Mouse (Mus musculus): Measurements from ENCODE around the gene Ripply3. TPM values are rescaled to one million over a fixed set of nuclear protein-coding genes. Genes with fewer than 3 reads are reported as not detected.
A peak's percentile ranks its signal among the peaks of the same experiment; 100 is the strongest.
"Not testable (repeated sequence)": the region's sequence is repeated elsewhere in the genome, so short reads cannot be mapped to it uniquely, and the experiment has no call there.

Gene Ripply3
- total RNA-seq, 2 experiments from 2014 or later: not detected

- peak; percentile 80 for ATAC-seq (replicated peaks; ENCODE audit: poor library complexity, severe bottlenecking)
These were observed 14.8 kb upstream of the Ripply3 start, which contains the start of gene Hlcs for GRCm38 (mm10) chr16:94313229-94314030. Hlcs (minus strand) TSS chr16:94313571.

- no peak for ATAC-seq (replicated peaks; ENCODE audit: poor library complexity, severe bottlenecking)
These were observed 13.6 kb upstream of the Ripply3 start for GRCm38 (mm10) chr16:94314626-94315025.

- no peak for ATAC-seq (replicated peaks; ENCODE audit: poor library complexity, severe bottlenecking)
These were observed 13.0 kb upstream of the Ripply3 start for GRCm38 (mm10) chr16:94315215-94315614.

GRCm38 (mm10) chr16:94317752-94318151 lies 10.5 kb upstream of the Ripply3 start:
- ATAC-seq (replicated peaks; ENCODE audit: poor library complexity, severe bottlenecking): no peak

GRCm38 (mm10) chr16:94320223-94320622 lies 8.0 kb upstream of the Ripply3 start:
- peak; percentile 53 for ATAC-seq (replicated peaks; ENCODE audit: poor library complexity, severe bottlenecking)

GRCm38 (mm10) chr16:94323681-94324080 lies 4.5 kb upstream of the Ripply3 start:
- ATAC-seq (replicated peaks; ENCODE audit: poor library complexity, severe bottlenecking): no peak

- no peak for ATAC-seq (replicated peaks; ENCODE audit: poor library complexity, severe bottlenecking)
These were observed 2.2 kb upstream of the Ripply3 start for GRCm38 (mm10) chr16:94326008-94326407.

GRCm38 (mm10) chr16:94328881-94329867 lies 954 bp downstream of the Ripply3 start:
- ATAC-seq (replicated peaks; ENCODE audit: poor library complexity, severe bottlenecking): peak; percentile 20

GRCm38 (mm10) chr16:94330429-94330828 lies 2.2 kb downstream of the Ripply3 start:
- no peak for ATAC-seq (replicated peaks; ENCODE audit: poor library complexity, severe bottlenecking)

- 0 out of 2 replicates have a peak, but pooled peaks have one; percentile 7 for ATAC-seq (replicated peaks; ENCODE audit: poor library complexity, severe bottlenecking)
These were observed 3.1 kb downstream of the Ripply3 start for GRCm38 (mm10) chr16:94331233-94331885.

- ATAC-seq (replicated peaks; ENCODE audit: poor library complexity, severe bottlenecking): peak; percentile 65
These were observed 3.6 kb downstream of the Ripply3 start for GRCm38 (mm10) chr16:94331886-94332252.

- ATAC-seq (replicated peaks; ENCODE audit: poor library complexity, severe bottlenecking): no peak
These were observed 7.4 kb downstream of the Ripply3 start for GRCm38 (mm10) chr16:94335656-94336055.

GRCm38 (mm10) chr16:94339164-94340160 lies 11.2 kb downstream of the Ripply3 start:
- not testable (repeated sequence) for ATAC-seq (replicated peaks; ENCODE audit: poor library complexity, severe bottlenecking)

- ATAC-seq (replicated peaks; ENCODE audit: poor library complexity, severe bottlenecking): no peak
These were observed 17.5 kb downstream of the Ripply3 start for GRCm38 (mm10) chr16:94345733-94346132.

- peak; percentile 79 for ATAC-seq (replicated peaks; ENCODE audit: poor library complexity, severe bottlenecking)
These were observed 19.0 kb downstream of the Ripply3 start for GRCm38 (mm10) chr16:94347080-94347731.

- ATAC-seq (replicated peaks; ENCODE audit: poor library complexity, severe bottlenecking): no peak
These were observed 20.6 kb downstream of the Ripply3 start for GRCm38 (mm10) chr16:94348779-94349178.

GRCm38 (mm10) chr16:94349588-94350286 lies 21.5 kb downstream of the Ripply3 start:
- ATAC-seq (replicated peaks; ENCODE audit: poor library complexity, severe bottlenecking): 0 out of 2 replicates have a peak, but pooled peaks have one; percentile 31

GRCm38 (mm10) chr16:94350287-94350677 lies 22.1 kb downstream of the Ripply3 start:
- no peak for ATAC-seq (replicated peaks; ENCODE audit: poor library complexity, severe bottlenecking)

All from granulocyte monocyte progenitor cell, adult 5-6 weeks (primary cell).